Mouse (Mus musculus): ENCODE measurements around the gene Prkca. TPM values are rescaled to one million over a fixed set of nuclear protein-coding genes. Genes with fewer than 3 reads are reported as not detected.

The Prkca gene
- polyA plus RNA-seq (2012; rRNA removed), result 5.1 and 5.3 TPM in 2 replicates

DNA sequence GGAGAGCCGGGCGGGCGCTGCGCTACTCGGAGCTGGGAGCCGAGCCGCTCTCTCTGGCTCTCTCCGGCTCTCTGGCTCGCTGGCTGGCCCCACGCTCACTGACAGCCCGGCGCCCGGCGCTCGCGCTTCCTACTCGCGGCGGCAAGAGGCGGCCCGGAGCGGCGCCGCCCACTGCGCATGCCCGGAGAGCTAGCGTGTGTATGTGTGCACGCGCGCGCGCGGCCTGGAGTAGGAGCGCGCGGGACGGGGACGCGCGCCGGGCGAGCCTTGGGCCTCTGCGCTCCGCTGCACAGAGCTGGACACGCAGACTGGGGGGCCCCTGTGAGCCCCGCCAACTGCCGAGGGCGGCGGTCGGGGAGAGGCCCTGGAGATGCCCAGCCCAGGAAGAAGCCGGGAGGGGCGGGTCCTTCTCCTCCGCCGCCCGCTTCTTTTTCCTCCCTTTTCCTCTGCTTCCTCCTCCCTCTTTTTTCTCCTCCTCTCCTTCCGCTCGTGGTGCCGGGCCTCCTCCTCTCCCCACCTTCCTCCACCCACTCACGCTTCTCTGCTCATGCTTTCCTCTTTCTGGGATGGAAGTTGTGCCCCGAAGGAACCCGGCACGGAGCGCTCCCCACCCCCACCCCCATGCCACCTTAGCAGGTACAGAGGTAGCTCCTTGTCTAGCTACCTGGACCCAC is at the start of gene Prkca:
Gene Prkca, minus strand, starts transcription at position 140 of the 674 bp plus-strand sequence.
- DNase-seq (ENCODE audit: low read depth), result no peak

GRCm38 (mm10) chr11:108385666-108386024 is 41.9 kb upstream of the Prkca start:
- no peak for DNase-seq (ENCODE audit: low read depth)

DNA sequence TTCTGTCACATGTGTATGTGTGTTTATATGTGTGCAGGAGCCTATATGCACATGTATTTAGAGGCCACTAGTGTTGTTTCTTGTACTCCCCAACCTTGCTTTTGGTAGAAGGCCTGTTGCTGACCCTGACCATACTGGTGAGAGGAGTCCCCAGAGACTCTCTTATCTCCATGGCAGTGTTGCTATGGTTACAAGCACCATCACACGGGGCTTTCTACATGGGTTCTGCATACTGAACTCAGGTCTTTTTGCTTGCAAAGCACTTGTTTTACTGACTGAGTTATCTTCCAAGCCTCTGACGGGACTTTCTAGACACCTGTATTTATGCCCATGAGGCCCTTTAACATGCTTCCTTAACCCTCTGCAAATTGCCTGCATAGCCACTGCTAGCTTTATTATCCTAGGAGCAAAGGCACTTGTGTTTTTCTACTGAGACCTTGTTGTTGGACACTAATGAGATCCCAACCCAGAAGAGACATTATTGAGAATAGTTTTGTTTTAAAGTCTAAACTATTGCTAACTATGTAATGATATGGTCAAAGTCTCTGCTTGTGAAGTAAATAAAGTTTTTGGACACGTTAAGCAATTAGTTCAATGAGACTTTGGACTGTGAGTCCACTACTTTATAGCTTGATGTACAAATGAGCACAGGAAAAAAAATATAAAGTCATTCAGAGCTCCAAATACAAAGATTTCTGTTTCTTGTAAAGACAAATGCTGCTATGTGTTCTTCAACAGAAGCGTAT is 41.4 kb upstream of the Prkca start:
- DNase-seq (ENCODE audit: low read depth), result no peak

DNA sequence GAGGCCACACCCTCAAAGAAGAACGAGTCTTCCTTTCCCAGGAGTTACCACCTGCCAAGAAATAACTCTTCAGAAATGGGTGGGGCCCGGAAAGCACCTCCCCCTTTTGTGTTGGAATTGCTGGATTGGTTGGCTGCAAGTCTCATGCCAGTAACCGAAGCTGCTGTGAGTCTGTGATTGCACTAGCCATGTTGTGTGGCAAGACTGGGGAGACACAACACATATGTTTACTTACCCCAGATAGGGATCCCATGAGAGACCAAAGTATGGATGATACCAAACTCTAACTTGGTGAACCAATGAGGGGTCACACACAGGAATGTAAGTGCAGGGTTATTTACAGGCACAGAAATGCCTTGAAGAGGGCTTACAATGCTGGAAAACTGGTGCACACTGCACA is 38.9 kb upstream of the Prkca start:
- no peak for DNase-seq (ENCODE audit: low read depth)

- DNase-seq (ENCODE audit: low read depth), result no peak
Observed at GRCm38 (mm10) chr11:108378363-108378751, 34.6 kb upstream of the Prkca start.

DNA sequence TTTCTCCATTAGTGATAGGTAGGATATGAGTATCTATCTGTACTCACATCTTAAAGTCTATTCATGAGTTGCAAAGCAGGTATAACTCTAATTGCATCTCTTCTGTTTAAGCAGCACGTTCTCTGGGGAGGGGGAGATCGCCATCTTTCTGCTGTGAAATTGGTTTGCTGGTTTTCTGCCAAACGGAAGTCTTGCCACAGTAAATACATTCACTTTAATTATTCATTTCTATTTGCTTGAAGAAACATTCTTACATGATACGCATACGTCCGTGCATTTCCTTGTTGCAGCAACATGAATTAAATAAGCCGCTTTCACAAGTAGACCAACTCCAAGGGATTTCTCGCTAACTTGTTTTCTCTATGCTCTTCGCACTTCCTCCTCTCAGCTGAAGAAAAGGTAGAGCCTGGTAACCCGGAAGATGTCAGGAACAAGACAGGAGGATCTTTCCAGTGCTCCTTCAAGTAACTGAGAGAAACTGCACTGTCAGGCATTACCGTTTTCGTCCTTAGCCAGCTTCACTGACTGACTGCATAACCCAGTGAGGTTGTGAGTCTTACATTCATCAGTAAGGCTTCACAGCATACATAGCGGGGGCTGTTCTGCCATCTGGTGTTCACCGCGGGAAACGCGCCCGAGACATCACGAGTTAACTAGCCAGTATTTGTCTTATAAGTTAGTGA is 34.1 kb upstream of the Prkca start:
- no peak for DNase-seq (ENCODE audit: low read depth)

DNA sequence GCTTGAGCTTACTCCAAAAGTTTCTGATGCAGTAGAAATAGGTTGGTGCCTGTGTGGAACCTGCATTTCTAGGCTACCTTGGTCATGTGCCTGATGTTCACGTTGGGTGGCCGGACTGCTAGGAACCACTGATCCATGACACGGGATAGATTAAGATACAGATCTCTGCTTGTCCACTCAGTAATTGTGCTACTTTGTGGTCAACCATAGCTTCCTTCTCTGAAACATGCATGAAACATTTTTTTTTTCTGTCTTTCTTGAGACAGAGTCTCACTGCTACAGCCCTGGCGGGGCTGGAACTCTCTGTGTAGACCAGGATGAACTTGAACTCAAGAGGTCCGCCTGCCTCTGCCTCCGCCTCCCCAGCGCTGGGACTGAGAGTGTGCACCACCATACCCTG is 33.1 kb upstream of the Prkca start:
- no peak for DNase-seq (ENCODE audit: low read depth)

- no peak for DNase-seq (ENCODE audit: low read depth)
Observed at GRCm38 (mm10) chr11:108367046-108367445, 23.3 kb upstream of the Prkca start.

DNA sequence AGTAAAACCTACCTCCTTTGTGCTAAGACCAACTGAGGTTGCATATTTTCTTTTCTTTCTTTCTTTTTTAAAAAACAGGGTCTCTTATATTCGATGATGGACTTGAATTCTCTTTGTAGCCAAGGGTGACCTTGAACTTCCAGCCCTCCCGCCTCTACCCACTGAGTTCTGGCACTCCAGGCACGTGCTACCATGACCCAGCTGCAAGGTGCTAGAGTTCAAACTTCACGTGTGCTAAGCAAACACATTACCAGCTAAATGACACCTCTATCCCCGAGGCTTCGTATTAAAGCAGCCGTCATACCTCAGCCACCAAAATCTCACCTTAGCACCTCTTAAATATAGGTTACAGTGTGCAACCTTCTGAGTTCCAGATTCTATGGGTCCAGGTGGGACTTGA is 21.9 kb upstream of the Prkca start:
- DNase-seq (ENCODE audit: low read depth), result no peak

DNA sequence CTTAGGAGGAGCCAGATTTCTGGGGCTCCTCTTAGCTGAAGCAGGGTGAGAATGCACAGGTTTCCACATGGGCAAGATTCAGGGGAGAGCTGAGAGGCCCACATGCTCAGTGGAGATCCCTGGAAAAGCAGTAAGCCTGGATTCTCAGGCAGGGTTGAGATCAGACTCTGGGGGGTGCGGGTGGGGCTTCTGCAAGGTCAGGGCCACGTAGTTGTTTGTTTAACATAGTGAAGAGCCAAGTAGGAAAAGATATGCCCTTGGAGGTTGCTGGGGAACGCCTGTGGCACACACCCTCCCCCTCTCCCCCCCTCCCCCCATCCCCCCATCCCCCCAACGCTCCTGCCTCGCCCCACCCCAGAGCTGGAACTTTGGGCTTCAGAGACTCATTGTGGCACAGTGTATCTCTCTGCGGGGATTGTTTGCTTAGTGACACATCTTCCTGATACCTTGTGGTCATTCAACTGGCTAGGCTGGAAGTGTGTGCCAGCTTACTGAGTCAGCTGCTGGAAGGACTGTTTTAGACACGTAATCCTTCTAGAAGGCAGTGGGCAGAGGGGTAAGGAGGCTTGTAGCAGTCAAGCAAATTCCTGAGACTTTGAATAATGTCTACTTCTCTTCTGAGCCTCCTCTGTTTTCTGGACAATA is 21.3 kb upstream of the Prkca start:
- DNase-seq (ENCODE audit: low read depth), result no peak

DNA sequence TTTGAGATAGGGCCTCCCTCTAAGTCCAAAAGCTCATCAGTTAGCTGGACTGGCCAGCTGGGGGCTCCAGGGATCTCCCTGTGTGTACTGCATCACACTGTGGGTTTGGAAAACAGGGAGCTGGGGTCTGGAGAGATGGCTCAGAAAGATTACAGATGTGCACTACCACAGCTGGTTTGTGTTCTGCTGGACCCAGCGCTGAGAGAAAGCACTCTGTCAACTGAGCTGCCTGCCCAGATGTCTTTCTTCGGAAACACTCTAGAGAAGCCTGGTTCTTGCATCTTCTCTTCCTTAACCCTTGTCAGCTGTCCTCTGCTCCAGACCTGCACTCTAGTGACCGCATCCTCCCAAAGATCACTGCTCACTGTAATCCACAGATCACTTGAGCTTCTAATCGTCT is 20.3 kb upstream of the Prkca start:
- DNase-seq (ENCODE audit: low read depth), result no peak

GRCm38 (mm10) chr11:108362965-108363364 is 19.2 kb upstream of the Prkca start:
- no peak for DNase-seq (ENCODE audit: low read depth)

DNA sequence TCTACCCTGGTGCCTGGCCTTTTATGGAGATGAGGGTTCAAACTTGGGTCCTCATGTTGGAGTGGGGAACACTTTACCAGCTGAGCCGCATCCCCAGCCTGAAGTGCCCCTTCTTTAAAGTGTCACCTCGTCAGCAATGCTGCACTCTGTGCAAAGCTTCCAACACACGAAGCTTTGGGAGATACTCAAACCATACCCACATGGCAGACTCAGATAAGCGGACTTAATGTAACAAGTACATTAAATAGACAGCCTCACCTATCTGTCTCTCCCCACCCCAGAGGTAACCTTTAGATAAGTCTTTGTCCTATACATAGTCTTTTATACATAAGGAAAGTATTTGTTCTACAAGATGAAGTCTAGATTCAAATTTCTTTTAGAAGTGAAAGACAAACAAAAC is 17.3 kb upstream of the Prkca start:
- no peak for DNase-seq (ENCODE audit: low read depth)

- no peak for DNase-seq (ENCODE audit: low read depth)
Observed at GRCm38 (mm10) chr11:108358911-108359310, 15.2 kb upstream of the Prkca start.

GRCm38 (mm10) chr11:108356020-108356419 is 12.3 kb upstream of the Prkca start:
- DNase-seq (ENCODE audit: low read depth), result no peak

DNA sequence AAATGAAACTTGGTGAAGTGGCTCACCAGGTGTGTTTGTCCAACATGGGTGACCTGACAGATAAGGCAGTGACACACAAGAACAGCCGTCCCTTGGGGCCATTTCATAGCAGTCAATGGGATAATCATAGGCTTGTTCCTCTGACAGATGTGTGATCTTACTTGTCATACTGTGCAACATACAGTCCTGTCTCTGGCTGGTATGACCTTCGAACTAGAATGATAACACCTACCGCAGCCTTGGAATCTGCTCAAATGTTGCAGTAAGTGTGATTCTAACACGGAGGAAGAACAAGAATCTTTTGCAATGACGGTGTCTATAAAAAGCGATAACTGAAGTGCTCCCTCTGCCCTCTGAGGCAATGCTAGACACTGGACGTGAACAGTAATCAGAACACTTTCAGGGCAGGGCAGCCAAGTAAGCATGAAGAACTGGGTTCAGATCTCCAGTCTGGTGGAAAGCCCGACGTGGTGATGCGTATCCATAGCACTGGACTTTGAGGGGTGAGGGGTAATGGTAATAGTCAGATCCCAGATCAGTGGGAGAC is 9.2 kb upstream of the Prkca start:
- no peak for DNase-seq (ENCODE audit: low read depth)

- DNase-seq (ENCODE audit: low read depth), result no peak
Observed at GRCm38 (mm10) chr11:108350799-108351198, 7.1 kb upstream of the Prkca start.

GRCm38 (mm10) chr11:108345321-108345720 is 1.6 kb upstream of the Prkca start:
- DNase-seq (ENCODE audit: low read depth), result no peak

GRCm38 (mm10) chr11:108344759-108345158 is 1.0 kb upstream of the Prkca start:
- no peak for DNase-seq (ENCODE audit: low read depth)

- DNase-seq (ENCODE audit: low read depth), result no peak
Observed at GRCm38 (mm10) chr11:108342781-108343768, 653 bp downstream of the Prkca start, which contains the start of gene Apoh. Apoh (plus strand) TSS chr11:108343354.

DNA sequence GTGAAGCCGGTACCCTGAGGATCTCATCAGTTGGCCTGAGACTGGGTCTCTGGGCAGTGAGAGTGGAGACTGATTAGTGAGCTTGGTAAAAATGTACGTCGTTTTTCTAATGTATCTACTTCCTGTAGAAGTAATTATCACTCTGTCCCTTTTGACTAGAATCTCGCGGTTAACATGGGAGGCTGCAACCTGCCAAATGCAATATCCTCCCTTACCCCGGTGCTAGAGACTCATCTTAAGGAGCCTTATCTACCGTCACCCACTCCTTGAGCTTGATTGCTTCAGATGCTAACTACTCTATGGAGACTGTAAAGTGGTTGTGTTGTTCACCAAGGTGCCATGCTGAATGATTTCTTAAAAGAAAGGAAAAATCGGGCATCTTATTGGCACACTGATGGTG is 1.9 kb downstream of the Prkca start:
- no peak for DNase-seq (ENCODE audit: low read depth)
